In the genomic region with DNA sequence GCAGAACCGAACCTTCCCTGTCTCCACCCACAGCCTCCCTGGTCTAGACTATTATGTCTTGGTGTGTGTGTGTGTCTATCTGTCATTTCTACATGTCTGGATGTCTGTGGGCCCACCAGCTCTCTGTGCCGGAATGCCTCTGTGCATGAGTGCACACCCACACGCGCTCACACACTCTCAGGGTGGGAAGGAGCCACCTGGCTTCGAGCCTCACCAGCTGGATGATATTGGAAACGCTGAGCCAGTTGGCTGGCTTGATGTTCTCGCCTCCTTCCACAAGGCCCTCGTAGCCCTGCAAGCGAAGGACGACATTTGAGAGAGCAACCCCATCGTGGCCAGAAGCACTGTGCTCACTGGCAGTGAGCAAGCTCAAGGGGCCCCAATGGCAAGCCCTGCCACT, we compare ENCODE assay signal across 11 mouse cellular contexts. TPM values are rescaled to one million over a fixed set of nuclear protein-coding genes. Genes with fewer than 3 reads are reported as not detected.
DNase-seq lines count a peak whose midpoint lies in the region; ATAC-seq and TF ChIP-seq lines count a peak whose summit lies in the region.
"Had no signal": no experiment of that assay in that cellular context is flagged by ENCODE, and none has a peak within 500 bp of the region (broad histone marks: within the 10 kb centered on the region; RNA-seq: fewer than 3 reads in every experiment).

No protein-coding gene starts in this region.

- H3K4me1 ChIP-seq in lung, adult 2 months (ENCODE audit: control insufficient read depth, insufficient read depth, low read length) = no peaks in the 10 kb centered on the region
- peaks cover 11% of the 10 kb centered on the region for H3K4me1 ChIP-seq in kidney, embryonic 14.5 days (ENCODE audit: control insufficient read depth, insufficient read depth, low read length)

- H3K9ac ChIP-seq in kidney, embryonic 14.5 days (ENCODE audit: low read depth, low read length) = no peak overlapping the region
- H3K9ac ChIP-seq: lung, embryonic 14.5 days had no signal

- H3K27ac ChIP-seq in kidney, embryonic 14.5 days (ENCODE audit: low read depth, low read length) = no peak overlapping the region

- H3K4me3 ChIP-seq in lung, adult 2 months (replicated peaks; ENCODE audit: extremely low read depth, low read depth, low read length) = no peak overlapping the region
- H3K4me3 ChIP-seq in kidney, embryonic 14.5 days (ENCODE audit: low read length) = no peak overlapping the region

- no peak for ATAC-seq in kidney, embryonic 14.5 days (ENCODE audit: low FRiP score, low TSS enrichment)

- no peak for TF ChIP-seq CTCF in lung, adult 2 months (IDR thresholded peaks at IDR 0.05; ENCODE audit: insufficient read depth, low read length)

- peak; percentile 32 for DNase-seq in lung, postnatal 14 days
- no peak for DNase-seq in lung, adult 2 months
- peak; percentile 29 to 45 for DNase-seq in heart, adult 9 months (ENCODE audit: low spot score in 2 of 2)
- DNase-seq in left cerebral cortex, adult 18-20 months (ENCODE audit: low spot score in 2 of 2) = peak; percentile 87 to 93
- DNase-seq in skeletal muscle tissue, adult 2 months (ENCODE audit: low read depth, low spot score) = peak; percentile 42
- no peak for DNase-seq in adrenal gland, adult 8-10 months
- no peak for DNase-seq in urinary bladder, adult 18-20 months (ENCODE audit: low spot score in 2 of 2)
- DNase-seq: cerebellum, adult 18-20 months; kidney, postnatal 25 days; lung, embryonic 14.5 days had no signal

- no peaks in the 10 kb centered on the region for H3K27me3 ChIP-seq in kidney, embryonic 14.5 days (ENCODE audit: control insufficient read depth, insufficient read depth, low read length)

- H3K36me3 ChIP-seq in kidney, embryonic 14.5 days (ENCODE audit: control insufficient read depth, insufficient read depth, low read length) = peaks cover 65% of the 10 kb centered on the region

- no peak overlapping the region for H3K4me2 ChIP-seq in kidney, embryonic 14.5 days (replicated peaks; ENCODE audit: low read depth, low read length)
- H3K4me2 ChIP-seq: lung, embryonic 14.5 days had no signal

- 87% methylated on average over 11 of the region's 11 CpGs for WGBS in lung, adult 2 months
- 76% methylated on average over 11 of the region's 11 CpGs for WGBS in kidney, embryonic 14.5 days

- TF ChIP-seq POLR2A in lung, adult 2 months (IDR thresholded peaks at IDR 0.05; ENCODE audit: borderline replicate concordance, extremely low read depth, low read depth, low read length) = no peak

- H3K9me3 ChIP-seq in kidney, embryonic 14.5 days (ENCODE audit: control insufficient read depth, low read length) = no peaks in the 10 kb centered on the region

RNA-seq across cellular contexts. Expression of a gene that starts 8.1 kb away (rescaled TPM):
- 55.8 and 70.0 TPM in 2 replicates for polyA plus RNA-seq in lung, adult 2 months (2012; rRNA removed)
- 100 to 1,000 TPM; 147 TPM for total RNA-seq in left cerebral cortex, adult 18-20 months (2021)
- total RNA-seq in adrenal gland, adult 8-10 months (2022) = 100 to 1,000 TPM in 1 of 4 experiments, 10 to 100 TPM in 3; 79.7 to 108 (median 89.6) TPM
- 91.2 and 118 TPM in 2 replicates for polyA plus RNA-seq in kidney, embryonic 14.5 days (2014; fragmentation: Nextera tagmentation; extraction: Ambion mirVana)

RNA-seq across cellular contexts. Expression of a gene that starts 23.5 kb away (rescaled TPM):
- 46.6 and 46.9 TPM in 2 replicates for polyA plus RNA-seq in lung, adult 2 months (2012; rRNA removed)
- total RNA-seq in left cerebral cortex, adult 18-20 months (2021) = 10 to 100 TPM; 33.9 to 36.1 TPM
- 10 to 100 TPM; 18.8 to 41.2 (median 28.6) TPM for total RNA-seq in adrenal gland, adult 8-10 months (2022)
- 26.4 and 35.8 TPM in 2 replicates for polyA plus RNA-seq in kidney, embryonic 14.5 days (2014; fragmentation: Nextera tagmentation; extraction: Ambion mirVana)

RNA-seq across cellular contexts. Expression of a gene that starts 31.4 kb away (rescaled TPM):
- 2.2 and 3.9 TPM in 2 replicates for polyA plus RNA-seq in lung, adult 2 months (2012; rRNA removed)
- 10 to 100 TPM; 47.5 to 51.9 TPM for total RNA-seq in left cerebral cortex, adult 18-20 months (2021)
- 10 to 100 TPM in 2 of 4 experiments, 1 to 10 TPM in 2; 2.2 to 10.4 (median 7.6) TPM for total RNA-seq in adrenal gland, adult 8-10 months (2022)
- 0.27 and 0.54 TPM in 2 replicates for polyA plus RNA-seq in kidney, embryonic 14.5 days (2014; fragmentation: Nextera tagmentation; extraction: Ambion mirVana)

RNA-seq across cellular contexts. Expression of a gene that starts 40.0 kb away (rescaled TPM):
- polyA plus RNA-seq in lung, adult 2 months (2012; rRNA removed) = 0.52 and 0.64 TPM in 2 replicates
- total RNA-seq in left cerebral cortex, adult 18-20 months (2021) = not detected
- 10 to 100 TPM in 3 of 4 experiments, 1 to 10 TPM in 1; 4.3 to 41.2 (median 20.8) TPM for total RNA-seq in adrenal gland, adult 8-10 months (2022)
- 0.41 and 0.66 TPM in 2 replicates for polyA plus RNA-seq in kidney, embryonic 14.5 days (2014; fragmentation: Nextera tagmentation; extraction: Ambion mirVana)

RNA-seq across cellular contexts. Expression of a gene that starts 41.6 kb away (rescaled TPM):
- 0.09 and 0.16 TPM in 2 replicates for polyA plus RNA-seq in lung, adult 2 months (2012; rRNA removed)
- under 1 TPM in 1 of 2 experiments, not detected in 1; 0.28 TPM for total RNA-seq in left cerebral cortex, adult 18-20 months (2021)
- not detected for total RNA-seq in adrenal gland, adult 8-10 months (2022)
- polyA plus RNA-seq in kidney, embryonic 14.5 days (2014; fragmentation: Nextera tagmentation; extraction: Ambion mirVana) = 1.2 and 1.5 TPM in 2 replicates

Comparison
In these comparisons a context has a peak if more than half of its experiments do, and no peak if none do; other contexts are left out.
1. DNase-seq: peak in lung, postnatal 14 days (single experiment), heart, adult 9 months (2 of 2), left cerebral cortex, adult 18-20 months (2 of 2) and skeletal muscle tissue, adult 2 months (single experiment); none in lung, adult 2 months (single experiment), adrenal gland, adult 8-10 months (single experiment) and urinary bladder, adult 18-20 months (0 of 2).
2. RNA of a gene that starts 31.4 kb away (total RNA-seq): 47.5 to 51.9 TPM in left cerebral cortex, adult 18-20 months; 2.2 to 10.4 TPM in adrenal gland, adult 8-10 months; every median in the first group is over 4 times any median in the second.